Mouse (Mus musculus) hindbrain, embryonic 15.5 days (tissue): ENCODE data around the gene Dnajc1. TPM values are rescaled to one million over a fixed set of nuclear protein-coding genes. Genes with fewer than 3 reads are reported as not detected.

Source experiments
- ATAC-seq: fragments of 200-750 bp; cut with Nextera tagmentation; 2 replicates; pipeline ENCODE4 v1.8.0; 2017; ENCODE audit warnings: low read depth, moderate number of reproducible peaks, moderate TSS enrichment; ENCODE audit not compliant: low FRiP score
- H3K27ac ChIP-seq: fragments of 300-500 bp; sonication (generic); replicated peaks from 2 replicates; pipeline ENCODE4 v1.5.1; 2015; ENCODE audit warnings: mild to moderate bottlenecking, inconsistent platforms
- H3K27me3 ChIP-seq: fragments of 300-500 bp; sonication (generic); 2 replicates; pipeline ENCODE4 v1.6.1; 2015; ENCODE audit warnings: control low read depth, inconsistent platforms
- H3K36me3 ChIP-seq: fragments of 300-500 bp; sonication (generic); 2 replicates; pipeline ENCODE4 v1.6.1; 2015; ENCODE audit warnings: control low read depth, inconsistent platforms
- H3K4me1 ChIP-seq: fragments of 300-500 bp; sonication (generic); replicated peaks from 2 replicates; pipeline ENCODE4 v1.6.1; 2015; ENCODE audit warnings: control low read depth, inconsistent platforms
- H3K4me2 ChIP-seq: fragments of 300-500 bp; sonication (generic); 2 replicates; pipeline ENCODE4 v1.6.1; 2015; ENCODE audit warnings: moderate library complexity, mild to moderate bottlenecking, inconsistent platforms
- H3K4me3 ChIP-seq: fragments of 300-500 bp; sonication (generic); 2 replicates; pipeline ENCODE4 v1.5.1; 2015; ENCODE audit warnings: mild to moderate bottlenecking, inconsistent platforms
- H3K9ac ChIP-seq: fragments of 300-500 bp; sonication (generic); 2 replicates; pipeline ENCODE4 v1.6.1; 2015; ENCODE audit warnings: inconsistent platforms
- H3K9me3 ChIP-seq: fragments of 300-500 bp; sonication (generic); 2 replicates; pipeline ENCODE4 v1.6.1; 2016; ENCODE audit warnings: control low read depth, inconsistent platforms
- whole genome bisulfite sequencing: fragments of 180-500 bp; shearing (Covaris S2); methylation state at CpG from one replicate; pipeline ENCODE4 v1.1.7; 2015; 5-methylcytosine and 5-hydroxymethylcytosine counted together
- polyA plus RNA-seq: library from polyadenylated mRNA; unstranded; fragments of >200 nt; fragmentation: Nextera tagmentation; extraction: Ambion mirVana; gene quantifications from 2 replicates; pipeline ENCODE4 v1.2.1, GENCODE M21; 2015

Dnajc1 gene
- 19.0 and 20.0 TPM in 2 replicates for polyA plus RNA-seq

DNA sequence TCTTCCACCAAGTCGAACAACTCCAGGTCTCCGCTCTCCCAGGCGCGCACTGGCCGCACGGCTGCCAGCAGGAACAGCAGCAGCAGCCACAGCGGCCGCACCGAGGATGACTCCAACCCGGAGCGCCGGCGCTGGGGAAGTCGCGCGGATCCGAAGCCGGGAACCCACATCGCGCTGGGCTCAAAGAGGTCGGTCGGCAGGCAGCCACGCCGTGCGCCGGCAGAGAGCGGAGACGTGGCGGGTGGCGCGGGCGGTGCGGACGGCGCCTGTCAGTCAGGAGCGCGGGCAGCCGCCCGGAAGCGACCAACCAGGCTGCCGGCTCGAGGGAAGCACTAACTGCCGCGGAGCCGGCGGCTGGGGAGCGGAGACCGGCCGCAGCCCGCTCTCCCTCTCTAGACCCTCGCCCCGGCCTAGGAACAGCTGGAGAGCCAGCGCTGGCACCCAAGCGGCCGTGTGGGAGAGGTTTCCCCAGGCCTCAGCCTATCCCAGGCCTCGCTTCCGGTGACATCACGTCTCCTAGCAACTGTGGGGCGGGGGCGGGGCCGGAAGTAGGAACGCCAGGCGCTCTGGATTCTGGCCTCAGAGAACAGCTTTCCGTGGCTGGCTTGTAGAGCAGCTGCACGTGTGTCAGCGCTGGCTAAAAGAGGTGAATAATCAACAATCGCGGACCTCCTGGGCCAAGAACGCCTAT is at the start of gene Dnajc1:
Dnajc1 (minus strand) TSS at position 500 of the 691 bp plus-strand sequence.
- WGBS = under 1% methylated on average over 69 of the region's 69 CpGs
- H3K4me3 ChIP-seq = peak within 1 kb of the TSS; percentile 97
- H3K4me1 ChIP-seq = peaks cover 17% of the 10 kb centered on the region
- H3K4me2 ChIP-seq = peak within 1 kb of the TSS; percentile 82
- no peaks in the 10 kb centered on the region for H3K27me3 ChIP-seq
- no peaks in the 10 kb centered on the region for H3K36me3 ChIP-seq
- H3K27ac ChIP-seq = peak within 1 kb of the TSS; percentile 97
- no peaks in the 10 kb centered on the region for H3K9me3 ChIP-seq
- H3K9ac ChIP-seq = peak within 1 kb of the TSS; percentile 78
- peak; percentile 100 for ATAC-seq

GRCm38 (mm10) chr2:18441871-18442270 is 49.2 kb upstream of the Dnajc1 start:
- H3K27me3 ChIP-seq = no peaks in the 10 kb centered on the region

DNA sequence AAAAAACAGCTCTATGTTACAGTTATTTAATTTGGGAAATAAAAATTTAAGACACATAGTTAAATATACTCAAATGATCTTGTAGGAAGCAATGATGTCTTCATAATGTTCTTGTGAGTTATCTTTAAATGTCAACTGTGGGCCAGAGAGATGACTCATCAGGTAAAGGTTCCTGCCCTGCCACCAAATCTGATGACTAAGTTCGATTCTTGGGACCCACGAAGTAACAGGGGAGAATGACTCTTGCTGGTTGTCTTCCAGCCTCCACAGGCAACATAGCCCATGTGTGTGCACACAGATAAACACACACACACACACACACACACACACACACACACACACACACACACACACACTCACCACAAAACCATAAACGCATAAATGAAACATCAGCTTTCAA is 22.6 kb upstream of the Dnajc1 start:
- Histone ChIP-seq H3K9ac (no peak overlapping the region), H3K4me3 (no peak overlapping the region), H3K4me1 (no peaks in the 10 kb centered on the region), H3K27ac (no peak overlapping the region), H3K36me3 (no peaks in the 10 kb centered on the region), H3K27me3 (no peaks in the 10 kb centered on the region), H3K4me2 (no peak overlapping the region), H3K9me3 (no peaks in the 10 kb centered on the region)
- 99% methylated on average over 3 of the region's 3 CpGs for WGBS
- ATAC-seq = no peak

More at GRCm38 (mm10) chr2:18441871-18442270, 49.2 kb upstream of the Dnajc1 start:
- Histone ChIP-seq H3K9ac (no peak overlapping the region), H3K4me3 (no peak overlapping the region), H3K27ac (no peak overlapping the region), H3K4me2 (no peak overlapping the region), H3K36me3 (no peaks in the 10 kb centered on the region), H3K4me1 (no peaks in the 10 kb centered on the region), H3K9me3 (no peaks in the 10 kb centered on the region)
- no peak for ATAC-seq
- 43% methylated on average over 6 of the region's 6 CpGs for WGBS

GRCm38 (mm10) chr2:18403679-18404078 is 11.0 kb upstream of the Dnajc1 start:
- Histone ChIP-seq H3K27me3 (no peaks in the 10 kb centered on the region), H3K9ac (no peak overlapping the region), H3K36me3 (no peaks in the 10 kb centered on the region), H3K4me2 (no peak overlapping the region), H3K9me3 (no peaks in the 10 kb centered on the region), H3K4me1 (no peaks in the 10 kb centered on the region), H3K4me3 (no peak overlapping the region), H3K27ac (no peak overlapping the region)
- no peak for ATAC-seq
- WGBS = 94% methylated on average over 1 of the region's 1 CpGs

DNA sequence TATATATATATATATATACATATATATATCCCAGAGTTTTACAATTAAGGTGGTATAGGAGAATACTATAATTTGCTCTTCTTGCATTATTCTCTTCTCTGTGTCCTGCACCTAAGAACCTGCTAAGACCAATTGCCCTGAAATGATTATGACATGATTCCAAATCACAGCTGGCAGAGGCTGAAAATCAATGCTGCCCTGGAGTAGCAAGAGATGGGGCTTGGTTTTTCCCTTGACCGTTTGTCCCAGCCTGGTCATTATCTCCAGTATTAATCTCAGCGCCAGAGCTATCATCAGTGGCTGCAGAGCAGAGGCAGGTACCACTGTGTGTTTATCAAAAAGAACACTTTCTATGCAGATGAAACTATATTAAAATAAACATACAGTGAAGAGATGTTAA is 9.1 kb upstream of the Dnajc1 start:
- 87% methylated on average over 2 of the region's 2 CpGs for WGBS
- Histone ChIP-seq H3K36me3 (no peaks in the 10 kb centered on the region), H3K4me2 (no peak overlapping the region), H3K4me1 (no peaks in the 10 kb centered on the region), H3K27ac (no peak overlapping the region), H3K9ac (no peak overlapping the region), H3K9me3 (no peaks in the 10 kb centered on the region), H3K4me3 (no peak overlapping the region), H3K27me3 (no peaks in the 10 kb centered on the region)
- no peak for ATAC-seq

DNA sequence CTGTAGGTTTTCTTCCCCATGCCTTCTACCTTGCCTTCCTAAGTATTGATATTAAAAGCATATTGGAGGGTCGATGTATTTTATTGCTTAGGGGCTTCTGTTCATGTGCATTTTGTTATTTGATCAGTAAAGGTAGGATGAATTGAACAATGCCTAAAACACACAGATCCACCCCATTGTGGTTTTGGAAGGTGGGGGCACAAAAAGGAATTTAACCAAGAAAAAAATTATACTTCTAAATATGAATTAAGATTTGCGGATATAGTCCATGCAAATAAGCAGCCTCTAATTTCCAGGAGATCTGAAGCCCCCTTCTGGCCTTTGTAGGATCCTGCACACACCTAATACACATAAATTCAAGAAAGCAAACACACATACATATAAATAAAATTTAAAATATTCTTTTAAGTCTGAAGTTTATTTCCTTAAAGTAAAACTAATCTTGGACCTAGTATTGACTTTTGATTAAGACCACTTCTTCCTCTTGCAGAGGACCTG is 441 bp upstream of the Dnajc1 start:
- ATAC-seq = 0 out of 2 replicates have a peak, but pooled peaks have one; percentile 1
- H3K4me1 ChIP-seq = peaks cover 17% of the 10 kb centered on the region
- peak overlapping the region; percentile 97 for H3K27ac ChIP-seq

DNA sequence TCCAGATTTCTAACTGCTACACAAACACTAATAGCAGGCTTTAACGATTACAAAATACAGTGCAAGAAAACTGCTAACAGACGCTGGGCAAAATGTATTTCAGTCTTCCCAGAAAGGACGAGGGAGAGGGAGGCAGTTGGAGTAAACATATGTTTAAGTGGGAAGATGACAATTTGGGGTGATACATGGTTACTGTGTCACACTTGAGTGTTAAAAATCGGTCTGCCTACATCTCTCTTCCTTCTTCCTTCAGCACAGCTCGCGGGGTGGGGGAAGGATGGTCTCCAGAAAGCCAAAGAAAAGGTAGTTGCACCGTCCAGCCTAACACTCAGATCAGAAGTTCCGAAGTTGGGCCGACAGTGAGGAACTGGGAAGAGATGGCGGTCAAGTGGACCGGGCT is 769 bp downstream of the Dnajc1 start:
- H3K9ac ChIP-seq = peak overlapping the region; percentile 78
- no peak for ATAC-seq
- under 1% methylated on average over 11 of the region's 11 CpGs for WGBS

More for the DNA sequence above, 441 bp upstream of the Dnajc1 start:
- no peaks in the 10 kb centered on the region for H3K9me3 ChIP-seq
- H3K27me3 ChIP-seq = no peaks in the 10 kb centered on the region
- no peaks in the 10 kb centered on the region for H3K36me3 ChIP-seq
- H3K4me2 ChIP-seq = peak overlapping the region; percentile 82
- H3K9ac ChIP-seq = peak overlapping the region; percentile 78
- H3K4me3 ChIP-seq = peak overlapping the region; percentile 97
- WGBS = 60% methylated on average over 2 of the region's 2 CpGs

GRCm38 (mm10) chr2:18389631-18390030 is 3.0 kb downstream of the Dnajc1 start:
- Histone ChIP-seq H3K4me2 (no peak overlapping the region), H3K27me3 (no peaks in the 10 kb centered on the region), H3K9ac (no peak overlapping the region), H3K36me3 (no peaks in the 10 kb centered on the region), H3K4me1 (peaks cover 17% of the 10 kb centered on the region), H3K9me3 (no peaks in the 10 kb centered on the region), H3K27ac (no peak overlapping the region), H3K4me3 (no peak overlapping the region)
- ATAC-seq = no peak
- WGBS = 83% methylated on average over 1 of the region's 1 CpGs

More for the DNA sequence above, 769 bp downstream of the Dnajc1 start:
- Histone ChIP-seq H3K4me1 (peaks cover 17% of the 10 kb centered on the region), H3K4me3 (peak overlapping the region; percentile 97), H3K27ac (peak overlapping the region; percentile 97), H3K4me2 (peak overlapping the region; percentile 82), H3K9me3 (no peaks in the 10 kb centered on the region), H3K27me3 (no peaks in the 10 kb centered on the region), H3K36me3 (no peaks in the 10 kb centered on the region)

- no peaks in the 10 kb centered on the region for H3K27me3 ChIP-seq
- H3K4me1 ChIP-seq = no peaks in the 10 kb centered on the region
- no peak overlapping the region for H3K9ac ChIP-seq
- no peak overlapping the region for H3K4me2 ChIP-seq
- no peak overlapping the region for H3K27ac ChIP-seq
- no peak overlapping the region for H3K4me3 ChIP-seq
- H3K36me3 ChIP-seq = no peaks in the 10 kb centered on the region
- H3K9me3 ChIP-seq = no peaks in the 10 kb centered on the region
- no peak for ATAC-seq
Measured at GRCm38 (mm10) chr2:18381662-18382061, 11.0 kb downstream of the Dnajc1 start.

DNA sequence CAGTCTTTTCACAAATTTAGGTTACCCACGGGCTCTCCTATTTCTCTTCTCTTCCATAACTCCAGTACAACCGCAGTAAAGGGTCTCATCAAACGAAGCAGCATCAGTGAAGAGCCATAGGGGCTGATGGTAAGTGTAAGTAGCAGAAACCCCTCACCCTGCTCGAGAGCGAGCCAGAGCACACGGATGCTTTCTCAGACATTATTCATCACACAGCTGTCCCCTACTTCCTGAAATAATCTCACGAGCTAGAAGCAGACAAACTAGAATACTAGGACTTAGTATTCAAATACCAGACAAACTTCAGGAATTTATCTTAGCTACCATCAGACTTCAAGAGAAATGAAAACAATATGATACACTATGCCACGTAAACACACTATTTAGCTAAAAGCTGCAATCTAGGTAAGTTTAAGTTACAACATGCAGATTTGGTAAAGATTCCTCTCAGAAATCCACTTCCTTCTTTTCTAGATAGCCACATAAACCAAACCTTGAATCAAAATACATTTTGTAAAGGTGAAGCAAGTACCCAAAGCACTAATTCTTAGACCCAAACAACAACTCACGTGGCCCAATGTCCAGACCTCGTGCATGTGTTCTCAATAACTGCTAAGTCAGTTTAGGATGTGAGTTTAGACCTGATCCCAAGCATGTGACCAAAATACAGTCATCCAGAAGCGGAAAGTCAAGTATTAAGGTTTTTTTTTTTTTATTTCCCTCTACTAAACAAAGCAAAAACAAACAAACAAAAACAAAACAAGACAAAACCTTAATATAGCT is 20.0 kb downstream of the Dnajc1 start:
- no peaks in the 10 kb centered on the region for H3K9me3 ChIP-seq
- no peaks in the 10 kb centered on the region for H3K27me3 ChIP-seq
- no peak for ATAC-seq
- H3K36me3 ChIP-seq = no peaks in the 10 kb centered on the region
- H3K4me3 ChIP-seq = no peak overlapping the region
- WGBS = 78% methylated on average over 11 of the region's 11 CpGs
- no peak overlapping the region for H3K9ac ChIP-seq
- no peak overlapping the region for H3K27ac ChIP-seq
- no peak overlapping the region for H3K4me2 ChIP-seq
- H3K4me1 ChIP-seq = no peaks in the 10 kb centered on the region

- Histone ChIP-seq H3K4me3 (no peak overlapping the region), H3K36me3 (no peaks in the 10 kb centered on the region), H3K4me2 (no peak overlapping the region), H3K27me3 (no peaks in the 10 kb centered on the region), H3K27ac (no peak overlapping the region), H3K9me3 (no peaks in the 10 kb centered on the region), H3K4me1 (no peaks in the 10 kb centered on the region), H3K9ac (no peak overlapping the region)
- ATAC-seq = no peak
- 79% methylated on average over 4 of the region's 4 CpGs for WGBS
Measured at GRCm38 (mm10) chr2:18370794-18371498, 21.7 kb downstream of the Dnajc1 start.

GRCm38 (mm10) chr2:18364402-18364801 is 28.2 kb downstream of the Dnajc1 start:
- Histone ChIP-seq H3K9ac (no peak overlapping the region), H3K36me3 (no peaks in the 10 kb centered on the region), H3K27me3 (no peaks in the 10 kb centered on the region), H3K4me1 (no peaks in the 10 kb centered on the region), H3K9me3 (no peaks in the 10 kb centered on the region; the same call in 1 of the 2 replicates), H3K4me3 (no peak overlapping the region), H3K27ac (no peak overlapping the region), H3K4me2 (no peak overlapping the region)
- WGBS = 92% methylated on average over 1 of the region's 1 CpGs
- no peak for ATAC-seq
